Mouse (Mus musculus) CH12F3 (cell line): ENCODE data around the gene Ufl1.
"Not testable (repeated sequence)": the region's sequence is repeated elsewhere in the genome, so short reads cannot be mapped to it uniquely, and the experiment has no call there.

ENCODE experiments used
- in situ Hi-C: fragments of 300-500 bp; cut with MboI; formaldehyde crosslinking; loops from 2 replicates; pipeline ENCODE4 v1.14.3; 2020; ENCODE audit warnings: low sequenced_read_pairs

The Ufl1 gene

DNA sequence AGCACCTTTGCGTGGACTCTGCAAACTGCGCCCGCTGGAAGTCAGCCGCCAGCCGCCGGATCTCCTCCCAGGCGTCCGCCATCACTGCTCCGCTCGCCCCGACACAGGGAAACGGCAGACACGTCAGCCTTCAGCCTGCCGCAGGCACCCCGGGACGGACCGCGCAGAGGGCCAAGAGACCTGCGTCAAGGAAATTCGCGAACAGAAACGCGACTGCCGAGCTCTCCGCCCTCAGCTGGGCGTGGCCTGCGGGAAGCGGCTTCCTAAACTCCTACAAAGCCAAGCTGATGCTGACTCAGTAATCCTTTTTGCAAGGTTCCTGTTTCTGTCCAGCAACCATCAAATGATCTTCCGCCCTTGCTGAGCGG lies at the start of gene Ufl1:
Ufl1 (minus strand) TSS at position 151 of the 368 bp plus-strand sequence.
- in situ Hi-C loops = no loop called here

DNA sequence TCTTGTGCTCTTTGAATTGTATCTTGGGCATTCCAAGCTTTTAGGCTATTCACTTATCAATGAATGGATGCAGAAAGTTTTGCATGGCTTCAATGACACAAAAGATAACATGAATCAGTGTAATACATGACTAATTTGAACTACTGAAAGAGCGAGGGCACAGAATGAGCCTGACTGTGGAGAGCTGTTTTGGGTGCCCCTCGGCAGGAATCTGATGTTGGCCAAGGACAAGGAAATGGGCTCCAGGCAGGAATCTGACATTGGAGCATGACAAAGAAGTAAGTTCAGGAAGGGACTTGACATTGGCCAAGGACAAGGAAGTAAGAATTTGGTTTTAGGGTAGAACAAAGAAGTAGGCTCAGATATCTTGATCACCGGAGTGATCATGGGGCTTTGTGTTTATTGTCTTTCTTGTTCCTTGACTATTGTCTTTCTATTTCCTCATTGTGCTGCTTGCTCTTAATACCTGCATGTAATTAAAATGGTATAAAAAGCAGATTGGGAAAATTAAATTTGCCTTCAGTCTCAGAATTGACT lies 44.1 kb upstream of the Ufl1 start:
- in situ Hi-C loops = no loop called here

DNA sequence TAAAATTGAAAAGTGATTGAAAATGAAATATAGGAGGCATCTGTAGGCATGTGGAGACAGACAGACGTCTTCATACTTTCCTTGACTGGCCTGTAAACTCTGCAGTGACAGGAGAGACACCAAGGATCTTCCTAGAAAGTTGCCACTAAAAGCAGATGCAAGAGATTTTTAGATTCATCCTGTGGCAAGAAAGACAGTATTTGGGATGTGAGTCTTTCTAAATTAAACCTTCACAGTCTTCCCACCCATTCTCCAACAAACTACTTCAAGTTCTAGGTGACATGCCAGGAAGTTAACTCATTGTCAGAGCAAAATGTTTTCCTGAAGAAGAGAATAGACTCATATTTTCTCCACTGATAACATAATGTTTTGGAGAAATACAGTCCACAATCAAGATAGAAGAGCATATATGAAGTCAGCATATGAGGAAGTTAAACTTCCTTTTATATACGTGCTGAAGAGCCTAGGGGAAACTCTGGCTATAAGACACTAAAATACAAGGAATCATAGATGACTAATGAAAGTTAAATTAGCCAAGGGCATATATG lies 41.1 kb upstream of the Ufl1 start:
- in situ Hi-C loops = no loop called here

DNA sequence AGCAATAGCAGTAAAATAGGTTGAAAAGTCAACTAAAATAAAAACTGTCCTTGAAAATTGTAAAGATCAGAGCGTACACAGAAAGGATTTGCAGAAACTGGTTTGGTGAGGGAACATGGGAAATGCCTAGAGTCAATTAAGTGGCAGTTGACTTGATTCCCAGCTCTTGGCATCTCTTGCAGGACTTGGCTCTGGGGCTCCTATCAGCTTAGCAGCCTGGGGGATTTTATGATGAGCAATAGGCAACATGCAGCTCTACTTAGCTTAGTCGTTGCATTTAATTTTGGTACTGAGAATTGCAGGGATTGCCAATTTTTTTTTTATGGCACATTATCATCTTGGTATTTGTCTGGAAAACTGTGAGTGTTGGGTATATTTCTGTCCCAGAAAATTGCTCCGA lies 32.1 kb upstream of the Ufl1 start:
- in situ Hi-C loops = no loop called here

DNA sequence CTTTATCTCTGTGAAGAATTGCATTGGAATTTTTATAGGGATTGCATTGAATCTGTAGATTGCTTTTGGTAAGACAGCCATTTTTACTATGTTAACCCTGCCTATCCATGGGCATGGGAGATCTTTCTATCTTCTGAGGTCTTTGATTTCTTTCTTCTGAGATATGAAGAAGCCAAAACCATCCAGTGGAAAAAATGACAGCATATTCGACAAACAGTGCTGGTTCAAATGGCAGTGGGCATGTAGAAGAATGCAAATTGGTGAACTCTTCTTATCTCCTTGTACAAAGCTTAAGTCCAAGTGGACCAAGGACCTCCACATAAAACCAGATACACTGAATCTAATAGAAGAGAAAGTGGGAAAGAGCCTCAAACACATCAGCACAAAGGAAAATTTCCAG lies 3.4 kb upstream of the Ufl1 start:
- in situ Hi-C loops = not testable (repeated sequence)

DNA sequence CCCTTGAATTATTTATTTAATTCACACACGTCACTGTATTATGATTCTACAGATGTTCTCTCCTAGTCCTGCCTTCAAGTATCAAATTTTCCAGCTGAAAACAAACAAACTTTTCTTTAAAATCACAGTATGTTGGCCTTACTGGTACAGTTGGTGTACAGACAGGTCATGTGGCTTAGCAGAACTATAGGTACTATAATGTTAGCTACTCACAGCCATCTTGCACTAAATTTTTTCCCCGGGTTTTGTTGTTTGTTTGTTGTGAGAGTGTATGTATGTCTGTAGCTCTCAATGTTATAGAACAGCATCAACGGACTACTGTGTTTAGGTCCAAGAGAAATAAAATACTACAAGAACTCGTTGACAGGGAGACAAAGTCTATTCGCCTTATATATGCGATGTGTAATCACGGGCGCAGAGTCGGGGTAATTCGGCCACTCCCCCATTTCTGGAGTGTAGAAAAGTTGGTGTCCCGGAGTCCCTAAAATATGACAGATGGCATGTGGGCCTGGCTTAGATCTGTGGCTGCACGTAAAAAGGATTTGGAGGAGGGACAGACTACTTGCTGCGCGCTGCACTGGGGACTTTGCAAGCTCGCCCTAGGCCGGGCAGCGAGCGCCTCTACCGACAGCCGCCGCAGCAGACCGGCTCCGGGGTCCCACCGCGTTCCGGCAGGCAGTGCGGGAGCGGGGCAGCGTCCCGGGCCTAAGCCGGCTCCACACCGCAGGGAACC lies 517 bp downstream of the Ufl1 start:
- in situ Hi-C loops = no loop called here

DNA sequence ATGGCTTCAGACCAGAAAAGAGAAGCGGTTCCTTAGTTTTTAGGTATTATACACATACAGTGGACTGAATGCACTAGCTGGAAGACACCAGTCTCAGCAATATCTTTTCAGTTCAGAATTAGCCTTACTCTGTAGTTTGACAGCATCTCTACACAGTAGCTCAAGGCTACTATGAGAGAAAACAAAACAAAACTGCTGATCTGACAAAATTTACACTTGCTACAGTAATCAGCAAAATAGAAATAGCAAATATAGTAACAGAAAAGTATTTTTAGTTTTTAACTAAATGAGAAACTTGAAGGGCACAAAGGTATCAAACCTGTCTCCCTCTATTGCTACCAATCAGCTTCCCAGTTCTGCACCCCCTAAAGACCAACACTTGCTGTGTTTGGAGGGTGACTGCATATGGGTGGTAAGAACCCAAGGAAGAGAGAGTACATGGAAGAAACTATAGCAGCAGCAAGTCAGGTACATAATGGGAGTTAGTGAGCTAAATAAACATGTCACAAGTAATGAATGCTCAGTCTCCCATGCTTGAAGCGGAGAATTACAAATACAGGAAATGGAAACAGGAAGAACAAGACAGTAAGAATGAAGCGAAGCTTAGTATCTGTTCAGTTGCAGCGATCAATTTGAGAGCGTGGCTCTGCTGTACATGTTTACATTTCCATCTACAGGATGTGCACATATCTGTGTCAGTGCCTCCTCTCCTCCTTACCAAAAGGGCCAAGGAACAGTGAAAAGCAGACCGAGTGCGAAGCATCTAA lies 8.6 kb downstream of the Ufl1 start:
- in situ Hi-C loops = no loop called here

DNA sequence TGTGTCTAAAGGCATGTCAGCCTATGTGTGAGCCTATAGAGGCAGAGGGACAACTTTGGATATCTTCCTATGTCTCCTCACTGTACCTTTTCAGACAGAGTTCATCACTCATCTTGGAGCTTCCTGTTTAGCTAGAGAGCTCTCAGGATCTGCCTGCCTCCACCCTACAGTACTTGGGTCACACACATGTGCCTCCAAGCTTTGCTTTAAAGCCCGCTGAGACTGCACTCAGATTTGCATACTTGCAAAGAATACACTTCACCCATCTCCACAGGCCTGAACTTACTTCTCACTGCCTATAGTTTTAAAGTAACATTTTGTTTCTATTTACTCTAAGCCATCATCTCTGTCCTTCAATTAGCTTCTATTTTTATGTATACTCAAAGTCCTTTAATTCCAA lies 9.7 kb downstream of the Ufl1 start:
- in situ Hi-C loops = no loop called here

DNA sequence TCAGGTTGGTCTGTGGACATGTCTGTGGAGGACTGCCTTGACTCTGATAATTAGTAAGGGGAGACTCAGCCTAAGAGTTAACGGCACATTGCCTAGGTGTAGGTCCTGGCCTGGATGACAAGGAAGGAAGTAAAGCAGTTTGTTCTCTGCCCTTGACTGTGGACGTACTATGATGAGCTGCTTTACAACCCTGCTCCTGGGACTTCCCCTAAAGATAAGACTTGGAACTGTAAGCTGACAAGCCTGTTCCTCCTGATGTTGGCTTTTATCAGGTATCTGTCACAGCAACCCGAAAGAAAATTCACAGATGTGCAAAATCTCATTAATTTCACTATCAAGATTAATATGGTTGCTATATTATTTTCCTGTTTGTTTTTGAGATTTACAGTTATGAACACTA lies 14.5 kb downstream of the Ufl1 start:
- in situ Hi-C loops = no loop called here

DNA sequence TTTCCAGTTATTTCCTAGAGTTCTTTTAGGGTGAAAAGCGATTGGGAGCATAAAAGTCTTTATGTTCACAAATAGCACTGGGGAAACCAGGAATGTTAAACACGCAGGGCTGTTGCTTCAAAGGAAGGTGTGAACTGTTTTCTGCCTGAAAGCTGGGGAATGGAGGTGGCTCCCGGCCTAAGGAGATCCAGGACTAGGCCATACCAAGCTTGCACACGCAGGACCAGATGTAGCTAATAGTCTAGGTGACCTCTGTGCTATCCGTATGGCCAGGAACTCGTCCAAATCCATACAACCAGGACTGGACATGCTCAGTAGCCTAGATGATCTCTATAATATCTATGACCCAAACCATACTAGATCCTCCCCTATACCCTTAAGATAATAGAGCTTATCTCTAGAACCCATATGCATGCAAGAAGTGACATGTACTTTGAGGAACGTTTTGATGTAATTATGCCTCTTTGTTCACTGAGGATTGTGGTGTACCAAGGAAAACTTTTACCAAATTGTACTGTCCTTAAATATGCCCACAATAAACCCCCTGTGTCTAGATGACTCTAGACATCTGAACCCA lies 23.7 kb downstream of the Ufl1 start:
- in situ Hi-C loops = no loop called here

DNA sequence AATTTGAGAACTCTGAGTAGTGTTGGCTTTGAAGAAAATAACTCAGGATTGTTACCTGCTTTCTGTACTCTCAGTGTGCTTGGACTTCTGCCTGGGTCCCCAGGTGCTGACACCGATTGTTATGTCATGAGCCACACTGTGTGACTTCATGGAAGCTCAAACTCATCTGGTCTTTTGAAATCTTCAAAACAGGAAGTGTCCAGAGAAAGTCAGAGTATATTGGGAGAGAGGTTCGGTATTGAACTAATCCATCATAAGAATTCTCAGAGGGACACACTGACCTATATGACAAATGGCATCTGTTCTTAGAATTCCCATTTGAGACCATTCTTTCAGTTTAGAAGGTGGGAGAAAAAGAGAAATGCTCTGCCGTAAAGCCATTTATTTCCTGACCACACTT lies 38.8 kb downstream of the Ufl1 start, which contains the start of gene Fhl5:
Fhl5 (minus strand) TSS at position 101 of the 400 bp plus-strand sequence.
- in situ Hi-C loops = no loop called here

DNA sequence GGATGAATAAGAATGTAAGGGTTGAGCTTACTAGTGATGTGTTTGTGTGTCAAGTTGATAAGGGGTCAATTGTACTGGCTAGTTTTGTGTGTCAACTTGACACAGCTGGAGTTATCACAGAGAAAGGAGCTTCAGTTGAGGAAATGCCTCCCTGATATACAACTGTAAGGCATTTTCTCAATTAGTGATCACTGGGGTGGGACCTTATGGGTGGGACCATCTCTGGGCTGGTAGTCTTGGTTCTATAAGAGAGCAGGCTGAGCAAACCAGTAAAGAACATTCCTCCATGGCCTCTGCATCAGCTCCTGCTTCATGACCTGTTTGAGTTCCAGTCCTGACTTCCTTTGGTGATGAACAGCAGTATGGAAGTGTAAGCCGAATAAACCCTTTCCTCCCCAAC lies 46.0 kb downstream of the Ufl1 start:
- in situ Hi-C loops = not testable (repeated sequence)

DNA sequence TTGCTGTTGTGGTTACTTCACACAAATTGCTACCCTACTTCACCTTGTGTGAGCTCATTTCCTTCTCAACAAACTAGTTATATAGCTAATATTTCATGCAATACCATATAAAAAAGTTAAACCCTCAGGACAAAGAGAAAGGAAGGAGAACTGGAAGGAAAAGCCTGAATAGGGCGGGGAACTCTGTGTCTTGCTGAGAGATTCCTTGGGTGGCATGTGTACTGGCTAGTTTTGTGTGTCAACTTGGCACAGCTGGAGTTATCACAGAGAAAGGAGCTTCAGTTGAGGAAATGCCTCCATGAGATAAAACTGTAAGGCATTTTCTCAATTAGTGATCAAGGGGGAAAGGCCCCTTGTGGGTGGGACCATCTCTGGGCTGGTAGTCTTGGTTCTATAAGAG lies 47.9 kb downstream of the Ufl1 start:
- in situ Hi-C loops = not testable (repeated sequence)

DNA sequence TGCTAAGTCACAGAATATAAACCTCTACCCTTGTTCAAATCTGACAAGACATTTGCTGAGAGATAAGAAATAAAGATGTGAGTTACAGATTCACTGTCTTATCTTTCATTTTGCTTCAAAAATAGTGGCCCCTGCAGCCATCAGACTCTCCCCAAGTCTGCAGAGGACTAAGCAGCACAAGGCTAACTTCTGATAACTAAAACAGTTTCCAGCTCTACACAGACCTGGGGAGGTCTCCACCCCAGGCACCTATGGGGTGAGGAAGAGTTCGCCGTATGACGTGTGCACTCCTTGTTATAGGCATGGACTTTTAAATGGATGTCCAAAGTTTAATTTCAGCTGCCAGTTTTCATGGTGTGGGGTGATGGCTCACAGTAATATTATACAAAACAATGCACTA lies 49.1 kb downstream of the Ufl1 start:
- in situ Hi-C loops = no loop called here

DNA sequence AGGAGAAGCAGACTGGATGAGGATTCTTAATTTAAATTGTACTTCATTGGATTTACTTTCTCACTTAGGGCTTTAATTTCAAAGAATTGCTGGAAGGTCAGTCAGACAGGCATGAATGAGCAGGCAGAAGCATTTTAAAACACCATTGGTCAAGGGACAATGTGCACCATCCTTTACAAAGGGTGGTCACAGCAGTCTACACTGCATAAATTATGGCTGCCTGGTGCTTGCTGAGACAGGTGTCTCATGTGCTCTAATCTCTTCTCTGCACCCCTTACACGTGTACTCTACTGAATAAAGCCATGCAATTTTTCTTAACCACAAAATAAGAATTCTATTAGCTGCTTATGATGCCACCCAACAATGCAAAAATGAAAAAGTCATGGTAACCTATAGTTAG lies 54.1 kb downstream of the Ufl1 start:
- in situ Hi-C loops = no loop called here

DNA sequence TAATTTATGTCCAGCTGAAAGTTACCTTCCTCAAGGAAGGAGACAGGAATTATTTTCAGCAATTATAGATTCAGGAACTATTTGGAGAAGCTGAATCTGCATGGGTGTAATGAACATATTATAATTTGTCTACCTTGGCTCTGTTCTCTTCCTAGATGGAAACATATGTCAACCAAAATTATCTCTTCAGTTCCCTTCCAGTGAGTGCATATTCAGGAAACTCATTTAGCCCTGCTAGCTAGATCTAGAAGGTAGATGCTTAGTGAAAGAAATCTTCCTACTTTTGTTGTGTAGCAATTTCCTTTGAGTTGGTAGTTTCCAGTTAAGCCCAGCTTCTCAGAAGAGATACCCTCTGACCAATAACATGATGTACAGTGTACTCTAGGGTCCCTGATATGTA lies 59.7 kb downstream of the Ufl1 start:
- in situ Hi-C loops = no loop called here

DNA sequence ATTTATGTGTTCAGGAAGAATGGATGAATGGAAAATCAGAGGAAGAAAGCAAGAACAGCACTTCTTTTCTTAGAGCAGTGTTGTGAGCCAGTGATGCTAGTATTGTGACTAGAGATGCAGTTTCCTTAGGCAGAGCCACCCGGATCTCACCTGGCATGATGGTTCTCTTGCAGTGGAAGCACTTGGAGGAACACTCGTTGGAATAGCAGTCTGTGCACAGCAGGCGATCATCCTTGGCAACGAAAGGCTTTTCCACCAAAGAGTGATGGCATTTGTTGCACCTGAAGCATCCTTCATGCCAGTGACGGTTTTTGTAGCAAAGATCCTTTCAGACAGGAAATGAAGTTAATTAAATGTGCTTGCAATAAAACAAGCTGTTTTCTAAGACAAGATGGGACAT lies 68.2 kb downstream of the Ufl1 start:
- in situ Hi-C loops = no loop called here

DNA sequence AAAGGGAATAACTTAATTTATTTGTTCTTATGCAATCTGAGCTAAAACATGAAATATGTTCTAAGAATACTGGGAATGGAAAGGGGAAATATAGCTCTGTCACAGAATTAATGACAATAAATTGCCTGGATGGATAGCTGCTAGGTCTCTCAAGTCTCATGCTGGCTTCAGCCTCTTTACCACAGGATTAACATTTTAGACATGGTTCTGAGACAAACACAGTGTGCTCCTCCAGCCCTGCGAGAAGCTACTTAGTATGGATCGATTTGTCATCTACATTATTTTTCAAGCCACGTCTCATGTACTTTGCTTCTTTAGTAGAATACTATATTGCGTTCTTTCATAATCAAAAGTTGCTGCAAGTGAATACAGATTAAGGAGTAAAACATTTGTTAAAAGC lies 75.5 kb downstream of the Ufl1 start:
- in situ Hi-C loops = no loop called here
